Mouse (Mus musculus) hindbrain, embryonic 10.5 days (tissue): ENCODE data around the gene Usp25. TPM values are rescaled to one million over a fixed set of nuclear protein-coding genes. Genes with fewer than 3 reads are reported as not detected.

Experiments used
- DNase-seq: peaks from one replicate; pipeline ENCODE4 v3.0.0-alpha.2; 2017; ENCODE audit warnings: low spot score
- H3K27ac ChIP-seq: fragments of 300-500 bp; sonication (generic); 2 replicates; pipeline ENCODE4 v1.5.1; 2016; ENCODE audit warnings: mild to moderate bottlenecking, moderate library complexity
- H3K27me3 ChIP-seq: fragments of 300-500 bp; sonication (generic); 2 replicates; pipeline ENCODE4 v1.6.1; 2016; ENCODE audit warnings: mild to moderate bottlenecking; ENCODE audit not compliant: poor library complexity, insufficient read depth, severe bottlenecking
- H3K36me3 ChIP-seq: fragments of 300-500 bp; sonication (generic); 2 replicates; pipeline ENCODE4 v1.6.1; 2016; ENCODE audit warnings: mild to moderate bottlenecking, moderate library complexity
- H3K4me1 ChIP-seq: fragments of 300-500 bp; sonication (generic); replicated peaks from 2 replicates; pipeline ENCODE4 v1.6.1; 2016; ENCODE audit warnings: mild to moderate bottlenecking
- H3K4me3 ChIP-seq: fragments of 300-500 bp; sonication (generic); 2 replicates; pipeline ENCODE4 v1.5.1; 2016; ENCODE audit warnings: mild to moderate bottlenecking, moderate library complexity
- H3K9me3 ChIP-seq: fragments of 300-500 bp; sonication (generic); 2 replicates; pipeline ENCODE4 v1.6.1; 2016; ENCODE audit warnings: mild to moderate bottlenecking, moderate library complexity
- WGBS: fragments of 180-500 bp; shearing (Covaris S2); methylation state at CpG from one replicate; pipeline ENCODE4 v1.1.7; 2016; 5-methylcytosine and 5-hydroxymethylcytosine counted together
- polyA plus RNA-seq: library from polyadenylated mRNA; unstranded; fragments of >200 nt; fragmentation: Nextera tagmentation; extraction: Ambion mirVana; gene quantifications from 2 replicates; pipeline ENCODE4 v1.2.1, GENCODE M21; 2016

The Usp25 gene
- 15.1 and 20.8 TPM in 2 replicates for polyA plus RNA-seq

GRCm38 (mm10) chr16:77013427-77014320, at the start of gene Usp25:
Usp25 (plus strand) TSS chr16:77013706.
- WGBS: under 1% methylated on average over 126 of the region's 126 CpGs

DNA sequence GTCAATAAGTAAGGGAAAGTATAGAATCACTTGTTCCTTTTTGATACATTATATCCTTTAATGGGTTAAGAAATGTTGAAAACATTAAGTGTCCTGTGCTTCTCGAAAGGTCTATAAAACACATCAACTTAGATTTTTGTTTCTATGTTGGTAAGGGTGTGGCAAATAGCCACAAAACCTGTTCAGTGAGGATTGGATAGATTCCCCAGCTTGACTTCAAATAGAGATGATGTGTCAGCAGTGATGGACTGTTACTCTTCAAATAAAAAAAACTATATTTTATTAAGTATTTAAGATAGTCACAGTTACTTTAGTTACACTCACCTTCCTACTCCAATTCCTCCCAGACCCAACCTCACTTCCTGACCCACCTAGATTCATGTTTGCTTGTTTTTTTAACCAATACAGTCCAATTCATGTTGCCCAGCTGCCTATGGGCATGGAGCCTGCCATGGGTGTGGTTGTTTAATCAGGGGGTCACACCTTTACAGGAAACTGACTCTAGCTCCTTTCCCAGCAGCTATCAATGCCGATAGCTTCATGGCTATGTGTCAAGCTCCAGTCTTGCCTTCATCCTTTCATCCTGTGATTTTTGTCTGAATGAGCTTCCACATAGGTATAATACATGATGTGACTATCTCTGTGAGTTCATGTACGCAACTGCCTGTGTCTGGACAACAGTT, 45.8 kb upstream of the Usp25 start:
- Histone ChIP-seq H3K27ac (no peak overlapping the region), H3K4me3 (no peak overlapping the region), H3K9me3 (no peaks in the 10 kb centered on the region), H3K4me1 (0 out of 2 replicates have a peak, but pooled peaks cover 3% of the 10 kb centered on the region), H3K36me3 (no peaks in the 10 kb centered on the region), H3K27me3 (no peaks in the 10 kb centered on the region)
- DNase-seq: no peak
- 93% methylated on average over 3 of the region's 3 CpGs for WGBS

More at GRCm38 (mm10) chr16:77013427-77014320, at the start of gene Usp25:
- H3K4me3 ChIP-seq: peak within 1 kb of the TSS; percentile 85
- H3K27me3 ChIP-seq: no peaks in the 10 kb centered on the region
- H3K4me1 ChIP-seq: peaks cover 41% of the 10 kb centered on the region
- H3K9me3 ChIP-seq: no peaks in the 10 kb centered on the region
- peak within 1 kb of the TSS; percentile 96 for H3K27ac ChIP-seq
- H3K36me3 ChIP-seq: no peaks in the 10 kb centered on the region
- peak; percentile 94 for DNase-seq

- H3K4me3 ChIP-seq: no peak overlapping the region
- WGBS: 26% methylated on average over 5 of the region's 5 CpGs
- H3K27me3 ChIP-seq: no peaks in the 10 kb centered on the region
- H3K4me1 ChIP-seq: 0 out of 2 replicates have a peak, but pooled peaks cover 3% of the 10 kb centered on the region
- H3K9me3 ChIP-seq: no peaks in the 10 kb centered on the region
- peak; percentile 17 for DNase-seq
- H3K36me3 ChIP-seq: no peaks in the 10 kb centered on the region
- H3K27ac ChIP-seq: no peak overlapping the region
Observed at GRCm38 (mm10) chr16:76971211-76971610, 42.3 kb upstream of the Usp25 start.

- H3K9me3 ChIP-seq: no peaks in the 10 kb centered on the region
- no peaks in the 10 kb centered on the region for H3K4me1 ChIP-seq
- no peaks in the 10 kb centered on the region for H3K27me3 ChIP-seq
- no peak overlapping the region for H3K27ac ChIP-seq
- DNase-seq: no peak
- no peaks in the 10 kb centered on the region for H3K36me3 ChIP-seq
- H3K4me3 ChIP-seq: no peak overlapping the region
- 84% methylated on average over 5 of the region's 5 CpGs for WGBS
Observed at GRCm38 (mm10) chr16:76976787-76977430, 36.6 kb upstream of the Usp25 start.

- no peaks in the 10 kb centered on the region for H3K27me3 ChIP-seq
Observed at GRCm38 (mm10) chr16:76983696-76984095, 29.8 kb upstream of the Usp25 start.

GRCm38 (mm10) chr16:76987711-76988110, 25.8 kb upstream of the Usp25 start:
- WGBS: 83% methylated on average over 4 of the region's 4 CpGs
- H3K36me3 ChIP-seq: no peaks in the 10 kb centered on the region
- no peak overlapping the region for H3K27ac ChIP-seq
- no peaks in the 10 kb centered on the region for H3K4me1 ChIP-seq
- H3K27me3 ChIP-seq: no peaks in the 10 kb centered on the region
- DNase-seq: no peak
- peaks cover 3% of the 10 kb centered on the region; the same call in 1 of the 2 replicates for H3K9me3 ChIP-seq
- H3K4me3 ChIP-seq: no peak overlapping the region

More at GRCm38 (mm10) chr16:76983696-76984095, 29.8 kb upstream of the Usp25 start:
- no peak overlapping the region for H3K27ac ChIP-seq
- H3K4me3 ChIP-seq: no peak overlapping the region
- no peaks in the 10 kb centered on the region for H3K36me3 ChIP-seq
- WGBS: 86% methylated on average over 6 of the region's 6 CpGs
- no peaks in the 10 kb centered on the region for H3K4me1 ChIP-seq
- no peak for DNase-seq
- H3K9me3 ChIP-seq: no peaks in the 10 kb centered on the region

- Histone ChIP-seq H3K27ac (no peak overlapping the region), H3K4me3 (no peak overlapping the region), H3K9me3 (no peaks in the 10 kb centered on the region), H3K27me3 (no peaks in the 10 kb centered on the region), H3K4me1 (no peaks in the 10 kb centered on the region), H3K36me3 (no peaks in the 10 kb centered on the region)
- DNase-seq: no peak
- 95% methylated on average over 3 of the region's 3 CpGs for WGBS
Observed at GRCm38 (mm10) chr16:77003900-77004299, 9.6 kb upstream of the Usp25 start.

DNA sequence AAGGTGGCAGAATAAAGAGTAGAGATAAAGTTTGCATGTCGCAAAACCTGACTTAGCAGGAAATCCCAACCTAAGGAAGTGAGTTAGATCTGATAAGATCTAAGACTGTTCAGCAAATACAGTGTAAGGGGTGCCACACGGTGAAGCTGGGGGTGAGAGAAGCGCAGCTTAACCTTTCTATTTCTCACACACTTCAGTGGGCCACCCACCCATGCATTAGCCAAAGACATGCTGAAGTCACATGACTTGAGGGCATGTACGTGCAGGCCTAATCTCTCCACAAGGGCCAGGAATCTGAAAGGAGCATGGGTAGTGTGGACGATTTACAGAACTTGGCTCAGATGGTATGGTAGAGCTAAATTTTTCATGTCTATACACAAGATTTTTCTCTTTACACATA, 4.3 kb upstream of the Usp25 start:
- no peak overlapping the region for H3K27ac ChIP-seq
- DNase-seq: no peak
- H3K4me3 ChIP-seq: no peak overlapping the region
- H3K36me3 ChIP-seq: no peaks in the 10 kb centered on the region
- peaks cover 8% of the 10 kb centered on the region; the same call in 1 of the 2 replicates for H3K4me1 ChIP-seq
- 82% methylated on average over 5 of the region's 5 CpGs for WGBS
- H3K27me3 ChIP-seq: no peaks in the 10 kb centered on the region
- no peaks in the 10 kb centered on the region for H3K9me3 ChIP-seq

- Histone ChIP-seq H3K9me3 (no peaks in the 10 kb centered on the region), H3K4me3 (peak overlapping the region; percentile 85), H3K27me3 (no peaks in the 10 kb centered on the region), H3K4me1 (peaks cover 46% of the 10 kb centered on the region), H3K27ac (peak overlapping the region; percentile 96), H3K36me3 (no peaks in the 10 kb centered on the region)
- DNase-seq: no peak
- 3% methylated on average over 17 of the region's 17 CpGs for WGBS
Observed at GRCm38 (mm10) chr16:77014321-77015211, 1.1 kb downstream of the Usp25 start.

DNA sequence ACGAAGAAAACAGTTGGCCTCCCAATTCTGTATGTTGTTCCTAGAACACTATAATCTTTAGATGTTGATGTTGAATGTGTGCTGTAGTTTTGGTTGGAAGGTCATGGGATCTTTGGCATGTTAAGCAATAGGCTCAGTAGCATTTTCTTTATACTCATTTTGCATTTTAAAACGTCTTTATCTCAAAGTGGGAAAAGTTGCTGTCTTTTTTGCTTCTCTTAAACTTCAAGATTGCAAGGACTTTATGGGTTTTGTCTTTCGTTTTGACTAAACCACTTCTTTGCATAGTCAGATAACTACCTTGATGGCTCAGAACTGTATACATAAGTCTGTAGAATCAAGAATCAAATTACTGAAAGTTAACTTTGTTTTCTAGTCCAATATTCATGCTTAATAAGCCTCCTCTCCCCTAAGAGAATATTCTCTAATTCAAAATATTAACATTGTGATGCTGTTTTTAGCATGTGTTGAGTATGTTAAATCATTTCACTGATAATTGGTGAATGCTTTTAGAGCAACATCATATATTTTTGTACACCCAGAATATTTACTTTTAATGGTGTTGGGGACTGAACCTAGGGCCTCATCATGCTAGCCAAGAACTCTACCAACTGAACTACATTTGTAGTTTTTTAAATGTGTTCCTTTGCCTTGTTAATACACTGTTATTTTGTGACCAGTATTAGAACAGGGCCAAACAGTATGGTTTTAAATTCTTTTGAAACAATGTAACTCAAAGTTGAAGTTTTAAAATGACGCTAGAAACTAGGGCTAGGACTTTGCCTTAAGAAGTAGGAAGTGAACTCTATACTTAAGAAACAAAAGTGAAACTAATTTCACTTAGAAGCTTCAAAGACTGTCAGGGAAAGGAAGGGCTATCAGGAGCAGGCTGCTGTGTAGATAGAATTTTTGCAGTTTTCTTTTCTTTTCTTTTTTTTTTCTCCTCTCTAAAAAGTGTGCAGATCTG, 2.2 kb downstream of the Usp25 start:
- H3K36me3 ChIP-seq: no peaks in the 10 kb centered on the region
- 64% methylated on average over 4 of the region's 4 CpGs for WGBS
- no peak overlapping the region for H3K27ac ChIP-seq
- peaks cover 57% of the 10 kb centered on the region for H3K4me1 ChIP-seq
- H3K27me3 ChIP-seq: no peaks in the 10 kb centered on the region
- H3K4me3 ChIP-seq: peak overlapping the region; percentile 85
- H3K9me3 ChIP-seq: no peaks in the 10 kb centered on the region
- no peak for DNase-seq

DNA sequence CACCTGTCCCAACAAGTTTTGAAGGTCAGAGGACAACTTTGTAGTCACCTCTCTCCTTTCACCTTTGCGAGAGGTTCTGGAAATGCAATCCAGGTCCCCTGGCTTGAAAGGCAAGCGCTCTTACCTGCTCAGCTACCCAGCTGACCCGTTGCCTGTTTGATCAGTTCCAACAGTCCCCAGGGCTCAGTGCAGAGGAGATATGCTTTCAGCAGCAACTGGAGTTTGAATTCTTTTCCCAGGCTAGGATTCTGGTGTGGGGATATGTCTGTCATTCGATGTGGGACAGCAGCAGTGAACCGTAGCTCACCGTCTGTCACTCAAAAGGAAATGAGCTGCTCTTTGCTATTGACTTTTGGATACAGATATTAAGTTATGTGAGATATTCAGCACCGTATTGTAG, 4.4 kb downstream of the Usp25 start:
- Histone ChIP-seq H3K27ac (no peak overlapping the region), H3K27me3 (no peaks in the 10 kb centered on the region), H3K4me1 (peaks cover 59% of the 10 kb centered on the region), H3K36me3 (no peaks in the 10 kb centered on the region), H3K9me3 (no peaks in the 10 kb centered on the region), H3K4me3 (no peak overlapping the region)
- DNase-seq: no peak
- WGBS: 50% methylated on average over 7 of the region's 7 CpGs
